In genomic region chr3:144765161-144765560, GRCm38 (mm10) we compare ENCODE assay signal across 24 mouse cellular contexts. TPM values are rescaled to one million over a fixed set of nuclear protein-coding genes. Genes with fewer than 3 reads are reported as not detected.
"Had no signal": no experiment of that assay in that cellular context is flagged by ENCODE, and none has a peak within 500 bp of the region (broad histone marks: within the 10 kb centered on the region; RNA-seq: fewer than 3 reads in every experiment).

No protein-coding gene starts in this region.

- H3K27ac ChIP-seq: lung, embryonic 15.5 days; macrophage; midbrain, embryonic 10.5 days; midbrain, embryonic 12.5 days; neural tube, embryonic 13.5 days; neural tube, embryonic 15.5 days; stomach, embryonic 15.5 days; stomach, postnatal 0 days had no signal

- H3K4me2 ChIP-seq: lung, embryonic 15.5 days; midbrain, embryonic 12.5 days; neural tube, embryonic 13.5 days; neural tube, embryonic 15.5 days; stomach, embryonic 15.5 days had no signal

- H3K9me3 ChIP-seq: lung, embryonic 15.5 days; midbrain, embryonic 10.5 days; midbrain, embryonic 12.5 days; neural tube, embryonic 13.5 days; neural tube, embryonic 15.5 days; stomach, embryonic 15.5 days had no signal

- H3K9ac ChIP-seq: liver, postnatal 0 days; lung, embryonic 15.5 days; midbrain, embryonic 12.5 days; neural tube, embryonic 13.5 days; neural tube, embryonic 15.5 days; stomach, embryonic 15.5 days had no signal

- H3K4me3 ChIP-seq: lung, embryonic 15.5 days; midbrain, embryonic 10.5 days; midbrain, embryonic 12.5 days; neural tube, embryonic 13.5 days; neural tube, embryonic 15.5 days; stomach, embryonic 15.5 days had no signal

- H3K4me1 ChIP-seq: midbrain, embryonic 10.5 days; midbrain, embryonic 12.5 days; neural tube, embryonic 13.5 days; neural tube, embryonic 15.5 days had no signal

- ATAC-seq: liver, postnatal 0 days; lung, postnatal 0 days; midbrain, embryonic 16.5 days had no signal

- H3K27me3 ChIP-seq: lung, embryonic 15.5 days; midbrain, embryonic 12.5 days; neural tube, embryonic 13.5 days; neural tube, embryonic 15.5 days; stomach, embryonic 15.5 days had no signal

- H3K36me3 ChIP-seq: lung, embryonic 15.5 days; midbrain, embryonic 10.5 days; midbrain, embryonic 12.5 days; neural tube, embryonic 13.5 days; neural tube, embryonic 15.5 days; stomach, embryonic 15.5 days had no signal

- DNase-seq: liver, postnatal 0 days; lung, adult 2 months; lung, postnatal 14 days; lung, postnatal 36 days; midbrain, embryonic 14.5 days; retina, postnatal 1 day; right cerebral cortex, postnatal 14 days; thymus, adult 2 months; thymus, postnatal 25 days; thymus, postnatal 4 days had no signal

RNA-seq across cellular contexts. Expression of gene Clca3a1, which starts 4.4 kb away (rescaled TPM):
- total RNA-seq: monocyte, adult 5-6 weeks had no signal
- polyA plus RNA-seq: macrophage; midbrain, embryonic 10.5 days had no signal

RNA-seq across cellular contexts. Expression of gene Clca3a2, which starts 54.1 kb away (rescaled TPM):
- total RNA-seq: megakaryocyte, adult 5-6 weeks; megakaryocyte-erythroid progenitor cell, adult 5-6 weeks; monocyte, adult 5-6 weeks had no signal
- polyA plus RNA-seq: liver, postnatal 0 days; macrophage; midbrain, embryonic 10.5 days; midbrain, embryonic 12.5 days; midbrain, embryonic 14.5 days; midbrain, embryonic 16.5 days; neural tube, embryonic 11.5 days had no signal
